Mouse (Mus musculus) cerebellum, adult 9-10 months (tissue): ENCODE results near the gene Casz1.

Experiments used
- DNase-seq: peaks from one replicate; pipeline ENCODE4 v3.0.0; 2022

Gene Casz1

DNA sequence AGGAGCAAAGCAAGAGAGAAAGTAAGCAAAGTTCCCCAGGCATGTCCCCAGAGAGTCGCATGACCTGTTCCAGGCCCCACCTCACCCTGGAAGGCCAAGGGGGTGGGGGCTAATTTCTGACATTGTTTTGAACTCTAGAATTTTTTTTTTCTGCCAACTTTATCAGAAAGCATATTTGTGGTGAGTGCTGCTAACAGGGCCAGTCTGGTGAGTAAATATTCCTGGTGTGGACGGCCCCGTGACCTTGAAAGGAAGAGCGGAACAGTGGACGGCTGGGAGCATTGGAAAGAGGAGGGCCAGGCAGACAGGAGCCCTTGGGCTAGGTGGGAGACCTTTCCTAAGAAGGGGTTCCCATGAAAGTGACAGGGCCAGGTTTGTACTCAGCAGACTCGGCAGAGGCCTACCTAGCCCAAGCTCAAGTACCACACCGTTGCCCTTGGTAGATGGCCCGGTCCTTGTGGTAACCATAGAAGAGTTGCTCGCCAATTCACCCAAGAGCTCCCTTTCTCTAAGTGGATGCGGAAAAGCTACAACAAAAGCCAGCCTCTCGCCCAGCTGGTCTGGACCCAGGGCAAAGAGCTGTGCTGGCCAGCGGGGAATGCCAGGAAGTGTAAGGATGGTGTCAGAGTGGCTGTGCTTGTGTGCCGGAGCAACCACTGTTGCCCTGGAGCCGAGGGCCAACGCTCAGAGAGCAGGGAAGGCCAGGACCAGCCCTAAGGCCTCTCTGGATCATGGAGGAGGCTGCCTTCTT lies 104.7 kb downstream of the Casz1 start:
- DNase-seq = no peak

GRCm38 (mm10) chr4:148909566-148909965 lies 105.3 kb downstream of the Casz1 start:
- no peak for DNase-seq

- no peak for DNase-seq
These were observed 107.9 kb downstream of the Casz1 start for GRCm38 (mm10) chr4:148912134-148912533.

DNA sequence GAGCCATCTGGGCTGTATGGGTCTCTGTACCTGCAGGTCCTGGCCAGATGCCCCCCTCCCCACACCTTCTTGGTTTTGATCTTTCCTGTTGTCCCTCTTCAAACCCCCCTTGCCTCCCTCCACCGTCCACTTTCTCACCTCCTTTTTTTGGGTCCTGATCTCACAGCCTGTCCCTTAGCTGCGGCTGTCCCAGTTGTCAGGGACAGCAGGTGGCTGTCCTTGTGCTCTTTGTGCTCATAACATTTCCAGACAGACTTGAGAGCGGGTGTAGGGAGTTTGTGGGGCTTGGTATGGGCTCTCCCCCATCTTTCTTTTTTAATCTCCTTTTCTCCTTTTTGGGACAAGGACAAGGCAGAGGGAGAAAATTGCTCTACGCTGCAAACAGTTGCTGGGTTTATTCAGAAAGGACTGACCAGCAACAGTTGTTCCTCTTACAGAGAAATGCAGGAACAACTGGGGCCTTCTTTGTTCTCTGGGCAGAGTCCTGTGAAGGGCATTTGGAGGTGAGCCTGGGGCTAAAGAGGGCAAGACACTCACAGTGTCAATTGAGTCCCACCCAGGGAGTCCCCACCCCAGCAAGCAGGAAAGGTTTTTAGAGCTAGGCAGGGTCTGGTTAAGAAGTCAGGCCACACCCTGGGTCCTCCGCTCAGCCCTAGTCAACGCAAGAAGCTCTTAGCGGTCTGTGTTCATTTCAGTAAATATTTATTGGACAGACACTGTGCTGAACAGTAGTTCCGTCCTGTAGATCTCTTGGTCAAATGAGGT lies 108.8 kb downstream of the Casz1 start:
- no peak for DNase-seq

DNA sequence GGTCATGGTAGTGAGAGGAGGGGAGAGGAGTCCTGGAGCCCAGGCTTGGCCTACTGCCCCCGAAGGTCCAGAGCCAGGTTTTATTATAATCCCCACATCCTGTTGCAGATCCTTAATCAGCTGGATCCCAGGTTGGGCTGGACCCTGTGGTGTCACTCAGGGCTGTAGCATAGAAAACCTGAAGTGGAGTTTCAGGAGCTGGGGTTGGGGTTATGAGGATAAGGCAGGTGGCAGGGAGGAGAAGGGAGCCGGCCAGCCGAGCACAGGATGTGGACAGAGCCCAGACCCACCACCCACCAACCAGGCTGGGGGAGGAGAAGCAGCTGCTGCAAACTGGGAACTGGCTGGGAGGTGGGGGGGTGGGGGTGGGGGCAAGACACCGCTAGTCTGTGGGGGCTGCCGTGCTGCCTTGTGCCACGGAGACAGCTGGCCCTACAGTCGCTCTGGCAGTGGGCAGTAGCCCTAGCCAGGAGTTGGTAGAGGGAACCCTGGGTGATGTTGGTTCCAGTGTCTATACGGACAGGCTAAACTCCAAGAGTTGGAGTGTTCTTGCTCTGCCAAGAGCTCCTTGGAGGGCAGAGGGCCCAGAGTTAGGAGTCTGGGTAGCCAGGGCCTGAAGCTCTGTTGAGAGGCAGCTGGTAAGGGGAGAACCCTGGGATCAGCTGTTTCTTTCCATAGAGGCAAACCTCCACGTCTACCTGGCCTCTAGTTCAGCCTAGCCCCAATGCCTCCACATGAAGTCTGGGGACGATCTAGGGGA lies 110.8 kb downstream of the Casz1 start:
- DNase-seq = no peak

GRCm38 (mm10) chr4:148915849-148916248 lies 111.6 kb downstream of the Casz1 start:
- DNase-seq = no peak

- DNase-seq = no peak
These were observed 114.6 kb downstream of the Casz1 start for GRCm38 (mm10) chr4:148918707-148919447.

DNA sequence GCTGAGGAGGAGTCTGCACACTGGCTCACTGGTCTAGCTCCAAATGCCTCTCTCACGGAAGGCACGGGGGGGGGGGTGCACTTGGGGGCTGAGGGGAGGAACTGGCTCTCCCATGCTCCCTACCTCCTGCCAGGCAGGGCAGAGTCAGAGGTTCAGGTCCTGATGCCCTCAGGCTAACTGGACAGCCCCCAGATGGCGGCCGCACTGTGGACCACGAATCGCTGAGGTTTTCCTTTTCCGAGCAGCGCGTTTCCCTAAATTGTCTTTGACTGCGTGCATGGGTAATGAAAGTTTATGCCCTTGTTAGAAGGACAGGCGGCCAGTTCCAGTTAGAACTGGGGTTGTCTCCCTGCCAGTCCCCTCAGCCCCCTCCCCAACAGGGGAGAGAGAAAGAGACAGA lies 116.4 kb downstream of the Casz1 start:
- no peak for DNase-seq

- DNase-seq = no peak
These were observed 118.0 kb downstream of the Casz1 start for GRCm38 (mm10) chr4:148922221-148922700.

GRCm38 (mm10) chr4:148923414-148923813 lies 119.2 kb downstream of the Casz1 start:
- no peak for DNase-seq

DNA sequence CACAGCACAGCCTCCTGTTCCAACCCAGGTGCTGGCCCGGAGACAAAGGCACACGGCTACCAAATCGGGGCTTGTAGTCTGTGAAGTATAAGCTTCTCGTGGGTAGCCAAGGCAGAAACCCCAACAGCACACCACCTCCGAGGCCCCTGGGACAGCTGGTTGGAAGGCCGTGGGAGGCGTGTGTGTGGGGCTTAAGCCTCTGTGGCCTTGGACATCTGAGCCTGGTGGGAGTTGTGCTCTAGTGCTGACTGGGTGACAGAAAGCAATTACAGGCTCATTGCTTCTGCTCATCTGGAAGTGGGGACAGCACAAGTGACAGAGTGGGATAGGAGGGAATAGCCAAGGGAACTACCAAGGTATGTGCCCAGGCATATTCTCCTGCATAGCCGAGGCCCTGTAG lies 119.7 kb downstream of the Casz1 start:
- no peak for DNase-seq

- no peak for DNase-seq
These were observed 121.5 kb downstream of the Casz1 start for GRCm38 (mm10) chr4:148925589-148926359.

- DNase-seq = no peak
These were observed 122.2 kb downstream of the Casz1 start for GRCm38 (mm10) chr4:148926459-148926858.

DNA sequence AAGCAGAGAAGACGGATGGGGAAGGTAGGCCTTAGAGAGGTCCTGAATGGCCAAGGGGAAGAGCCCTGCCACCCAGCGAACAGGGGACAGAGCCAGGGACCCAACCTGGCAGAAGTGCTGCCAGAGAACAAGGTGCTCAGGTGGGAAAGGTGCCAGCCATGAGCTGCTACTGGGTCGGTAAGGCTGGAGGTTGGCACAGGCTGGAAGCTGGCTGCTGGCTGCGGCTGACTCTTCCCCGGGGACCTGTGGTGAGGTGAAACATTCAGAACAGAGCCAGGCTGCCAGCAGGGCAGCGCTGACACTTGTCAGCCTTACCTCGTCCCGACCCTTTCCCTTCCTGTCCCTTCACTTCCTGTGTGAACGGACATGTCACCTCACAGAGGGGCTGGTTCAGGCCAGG lies 124.1 kb downstream of the Casz1 start:
- DNase-seq = no peak

GRCm38 (mm10) chr4:148928876-148929275 lies 124.6 kb downstream of the Casz1 start:
- no peak for DNase-seq

DNA sequence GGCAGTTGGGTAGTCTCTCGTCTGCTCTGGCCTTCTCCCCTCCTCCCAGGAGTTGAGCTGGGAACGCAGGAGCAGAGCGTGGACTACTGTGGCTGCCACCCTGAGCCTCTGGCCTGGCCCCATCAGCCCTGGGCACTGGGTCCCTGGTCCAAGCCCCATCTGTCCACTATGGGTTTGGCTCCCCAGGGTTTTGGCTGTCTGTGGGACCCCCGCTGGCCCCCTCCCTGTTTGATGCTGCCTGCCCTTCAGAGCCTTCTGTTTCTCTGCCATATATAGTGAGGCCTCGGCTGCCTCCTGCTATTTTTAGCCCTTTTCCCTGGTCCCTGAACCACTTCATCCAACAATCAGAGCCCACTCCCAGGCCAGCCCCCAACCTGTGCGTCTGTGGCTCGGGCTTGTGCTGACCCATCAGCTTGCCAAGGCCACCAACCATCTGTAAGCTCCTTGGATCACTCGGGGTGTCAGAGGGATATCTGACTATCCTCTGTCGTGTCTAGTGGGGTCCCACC lies 126.5 kb downstream of the Casz1 start:
- no peak for DNase-seq

- DNase-seq = no peak
These were observed 128.9 kb downstream of the Casz1 start for GRCm38 (mm10) chr4:148933109-148933508.

- no peak for DNase-seq
These were observed 131.0 kb downstream of the Casz1 start for GRCm38 (mm10) chr4:148935211-148935610.

GRCm38 (mm10) chr4:148936111-148936510 lies 131.9 kb downstream of the Casz1 start:
- no peak for DNase-seq

DNA sequence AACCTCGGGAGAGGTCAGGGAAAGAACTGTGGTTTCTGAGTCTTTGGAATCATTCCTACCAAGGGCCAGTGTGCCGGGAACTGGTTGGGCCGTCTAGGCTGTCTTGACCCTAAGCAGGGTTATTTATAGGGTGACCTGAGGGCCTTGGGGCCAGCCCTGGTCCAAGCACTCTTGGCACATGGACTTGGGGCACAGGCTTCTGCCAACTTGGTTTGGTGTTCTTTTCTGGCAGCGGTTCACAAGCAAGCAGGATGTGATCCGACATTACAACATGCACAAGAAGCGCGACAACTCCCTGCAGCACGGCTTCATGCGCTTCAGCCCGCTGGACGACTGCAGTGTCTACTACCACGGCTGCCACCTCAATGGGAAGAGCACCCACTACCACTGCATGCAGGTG lies 132.5 kb downstream of the Casz1 start:
- no peak for DNase-seq

- DNase-seq = no peak
These were observed 134.3 kb downstream of the Casz1 start for GRCm38 (mm10) chr4:148938546-148938945.
